Mouse (Mus musculus) frontal cortex, adult 2 months (tissue): ENCODE data around the gene Atp1b3. TPM values are rescaled to one million over a fixed set of nuclear protein-coding genes. Genes with fewer than 3 reads are reported as not detected.
"Not testable (repeated sequence)": the region's sequence is repeated elsewhere in the genome, so short reads cannot be mapped to it uniquely, and the experiment has no call there.

Source experiments
- DNase-seq, 2 experiments: peaks; one replicate each; pipeline ENCODE4 v3.0.0; 2022; ENCODE audit warnings: low spot score in 1 of 2; ENCODE audit errors: extremely low spot score in 1 of 2
- polyA plus RNA-seq: library from polyadenylated mRNA; depleted of rRNA; stranded (reverse); fragments of >200 nt; gene quantifications from 2 replicates; pipeline ENCODE4 v1.2.3, GENCODE M21; 2012

Gene Atp1b3
- polyA plus RNA-seq, 1 experiment, result 135 TPM

- DNase-seq, result no peak
These were observed 1.1 kb upstream of the Atp1b3 start for GRCm38 (mm10) chr9:96365271-96365872.

GRCm38 (mm10) chr9:96363581-96364140 lies 581 bp downstream of the Atp1b3 start:
- DNase-seq, result peak; percentile 28 to 62

DNA sequence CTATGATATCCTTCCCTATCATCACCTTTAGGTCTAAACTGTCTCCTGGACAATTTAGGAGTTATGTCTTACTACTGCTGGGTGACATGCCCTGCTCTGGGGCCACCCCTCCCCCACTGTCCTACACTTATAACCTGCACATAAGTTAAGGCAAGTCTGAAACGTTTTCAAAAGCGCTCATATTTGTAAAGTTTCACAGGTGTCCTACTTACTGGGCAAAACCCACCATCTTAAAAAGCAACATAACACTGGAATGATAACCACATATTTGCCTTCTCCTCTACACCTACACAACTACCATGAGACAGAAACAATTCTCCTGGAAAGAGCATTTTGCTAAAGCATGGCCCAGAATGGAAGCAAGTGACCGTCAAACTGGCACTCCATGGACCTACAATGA lies 4.2 kb downstream of the Atp1b3 start:
- DNase-seq, result no peak

DNA sequence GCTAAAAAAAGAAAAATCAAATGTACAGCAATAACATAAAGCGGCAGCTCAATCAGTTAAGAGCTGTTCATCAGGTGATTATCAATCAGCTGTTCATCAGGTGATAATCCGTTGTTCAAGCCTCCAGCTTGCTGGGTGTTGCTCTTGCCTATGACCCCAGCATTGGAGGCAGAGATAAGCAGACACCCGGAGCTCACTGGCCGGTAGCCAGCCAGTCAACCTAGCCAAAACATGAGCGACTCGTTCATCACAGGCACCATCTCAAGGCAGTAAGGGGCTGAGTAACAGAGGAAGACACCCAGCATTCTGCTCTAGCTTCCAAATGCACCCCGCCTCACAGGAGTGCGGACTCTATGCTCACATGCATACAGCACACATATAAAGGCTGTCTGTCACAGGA lies 10.4 kb downstream of the Atp1b3 start:
- no peak for DNase-seq

GRCm38 (mm10) chr9:96353121-96353769 lies 11.0 kb downstream of the Atp1b3 start:
- no peak for DNase-seq

DNA sequence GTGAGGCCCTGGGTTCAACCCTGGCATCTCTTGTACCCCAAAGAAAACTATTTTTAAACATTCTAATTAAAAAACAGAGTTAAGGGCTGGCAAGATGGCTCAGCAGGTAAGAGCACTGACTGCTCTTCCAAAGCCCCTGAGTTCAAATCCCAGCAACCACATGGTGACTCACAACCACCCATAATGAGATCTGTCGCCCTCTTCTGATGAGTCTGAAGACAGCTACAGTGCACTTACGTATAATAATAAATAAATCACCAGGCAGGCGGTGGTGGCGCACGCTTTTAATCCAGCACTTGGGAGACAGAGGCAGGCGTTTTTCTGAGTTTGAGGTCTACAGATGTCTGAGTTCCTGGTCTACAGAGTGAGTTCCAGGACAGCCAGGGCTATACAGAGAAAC lies 12.5 kb downstream of the Atp1b3 start:
- not testable (repeated sequence) for DNase-seq

DNA sequence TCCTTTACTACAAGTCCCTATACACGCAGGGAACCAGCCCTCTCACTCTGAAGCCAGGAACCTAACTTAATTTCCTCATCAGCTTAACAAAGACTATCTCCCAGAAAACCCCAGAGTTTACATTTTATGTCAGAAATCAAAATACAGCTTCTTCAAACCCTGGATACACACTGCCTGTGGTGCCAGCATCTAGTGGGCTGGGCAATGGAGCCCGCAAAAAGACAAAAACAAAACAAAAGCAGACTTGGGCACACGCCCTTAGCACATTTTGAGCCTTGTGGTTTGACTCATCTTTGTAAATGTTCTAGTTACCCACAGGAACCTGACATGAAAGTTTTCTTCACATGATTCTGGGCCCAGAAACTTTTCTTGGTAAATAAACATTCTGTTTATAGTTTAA lies 13.8 kb downstream of the Atp1b3 start:
- DNase-seq, result no peak

DNA sequence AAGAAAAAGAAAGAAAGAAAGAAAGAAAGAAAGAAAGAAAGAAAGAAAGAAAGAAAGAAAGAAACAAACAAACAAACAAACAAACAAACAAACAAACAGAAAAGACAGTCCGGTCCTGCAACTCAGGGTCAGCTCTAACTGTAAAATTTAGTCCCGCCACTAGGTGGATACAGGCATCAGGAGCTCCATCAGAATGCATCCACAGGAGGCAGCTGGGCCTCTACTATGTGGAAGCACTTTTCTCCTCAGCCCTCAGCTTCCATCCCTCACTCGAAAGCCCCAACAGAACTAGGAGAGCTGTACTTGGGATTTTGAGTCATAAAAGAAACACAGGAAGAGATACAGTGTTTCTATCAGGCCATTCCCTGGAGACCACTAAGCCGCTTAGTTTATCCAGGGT lies 14.2 kb downstream of the Atp1b3 start:
- peak in 1 of 2 experiments; percentile 80 for DNase-seq

GRCm38 (mm10) chr9:96348885-96349284 lies 15.4 kb downstream of the Atp1b3 start:
- no peak for DNase-seq

- no peak for DNase-seq
These were observed 18.5 kb downstream of the Atp1b3 start for GRCm38 (mm10) chr9:96345750-96346149.

DNA sequence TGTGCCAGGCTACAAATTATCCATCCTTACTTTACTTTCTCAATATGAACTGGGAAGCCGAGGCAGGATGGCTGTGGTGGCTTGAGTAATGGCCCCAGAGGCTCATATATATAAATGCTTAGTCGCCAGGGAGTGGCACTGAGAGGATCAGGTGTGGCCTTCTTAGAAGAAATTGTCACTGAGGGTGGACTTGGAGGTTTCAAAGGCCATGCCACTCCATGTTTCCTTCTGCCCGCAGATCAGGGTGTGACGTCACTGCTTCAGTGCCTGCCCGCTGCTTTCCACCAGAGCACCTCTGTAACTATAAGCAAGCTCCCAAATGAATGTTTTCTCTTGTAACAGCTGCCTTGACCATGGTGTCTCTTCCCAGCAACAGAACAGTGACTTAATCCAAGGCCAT lies 33.1 kb downstream of the Atp1b3 start:
- DNase-seq, result no peak

- no peak for DNase-seq
These were observed 36.0 kb downstream of the Atp1b3 start for GRCm38 (mm10) chr9:96328226-96328625.

DNA sequence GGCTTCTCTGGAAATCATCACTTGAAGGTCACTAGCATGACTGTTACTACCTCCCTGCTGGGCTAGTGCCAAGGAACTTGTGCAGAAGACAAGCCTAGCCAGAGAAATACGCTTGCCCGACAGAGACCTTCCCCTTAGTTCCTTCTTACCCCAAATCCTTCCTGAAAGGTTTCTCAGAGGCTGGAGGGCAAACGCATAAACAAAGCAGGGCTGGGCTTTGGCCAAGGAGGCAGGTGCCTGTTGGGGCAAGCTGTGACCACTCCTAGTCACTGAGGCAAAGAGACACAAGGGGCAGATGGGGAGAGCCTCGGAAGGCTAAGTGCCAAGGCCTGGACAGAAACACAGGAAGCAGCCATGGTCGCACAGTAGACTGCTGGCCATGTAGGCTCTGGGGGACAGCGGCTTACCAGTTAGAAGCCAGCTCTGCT lies 37.7 kb downstream of the Atp1b3 start:
- peak in 1 of 2 experiments; percentile 11 for DNase-seq

GRCm38 (mm10) chr9:96324502-96324901 lies 39.7 kb downstream of the Atp1b3 start:
- DNase-seq, result no peak

- no peak for DNase-seq
These were observed 41.7 kb downstream of the Atp1b3 start for GRCm38 (mm10) chr9:96322411-96323152.

- peak in 1 of 2 experiments; percentile 28 for DNase-seq
These were observed 43.7 kb downstream of the Atp1b3 start for GRCm38 (mm10) chr9:96320551-96320980.

DNA sequence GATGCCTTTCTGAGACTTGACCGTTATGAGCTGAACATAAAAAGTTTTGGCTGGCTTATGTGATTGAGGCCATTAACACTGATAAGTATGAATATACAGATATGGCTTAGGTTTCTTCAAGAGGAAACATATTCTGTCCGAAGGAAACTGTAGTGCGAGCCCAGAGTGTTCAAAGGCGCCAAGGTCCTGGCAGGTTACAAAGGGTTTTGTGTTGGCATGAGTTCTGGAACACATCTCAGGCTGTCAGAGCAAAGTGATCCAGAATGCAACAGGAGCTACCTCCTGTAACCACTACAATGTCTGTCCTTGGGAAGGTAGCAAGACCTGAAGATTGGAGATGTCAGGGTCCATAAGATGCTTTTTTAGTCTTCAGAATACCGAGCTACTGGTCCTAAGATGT lies 44.9 kb downstream of the Atp1b3 start:
- no peak for DNase-seq

DNA sequence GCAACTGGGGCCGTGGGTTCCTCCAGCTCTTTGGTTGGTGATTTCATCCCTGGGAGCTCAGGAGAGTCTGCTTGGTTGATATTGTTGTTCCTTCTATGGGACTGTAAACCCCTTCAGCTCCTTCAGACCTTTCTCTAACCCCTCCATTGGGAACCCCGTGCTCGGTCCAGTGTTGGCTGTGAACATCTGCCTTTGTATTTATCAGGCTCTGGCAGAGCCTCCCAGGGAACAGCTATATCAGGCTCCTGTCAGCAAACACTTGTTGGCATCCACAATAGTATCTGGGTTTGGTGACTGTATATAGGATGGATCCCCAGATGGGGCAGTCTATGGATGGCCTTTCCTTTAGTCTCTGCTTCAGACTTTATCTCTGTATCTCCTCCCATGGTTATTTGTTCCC lies 52.2 kb downstream of the Atp1b3 start:
- no peak for DNase-seq

- no peak for DNase-seq
These were observed 55.4 kb downstream of the Atp1b3 start for GRCm38 (mm10) chr9:96308816-96309215.

DNA sequence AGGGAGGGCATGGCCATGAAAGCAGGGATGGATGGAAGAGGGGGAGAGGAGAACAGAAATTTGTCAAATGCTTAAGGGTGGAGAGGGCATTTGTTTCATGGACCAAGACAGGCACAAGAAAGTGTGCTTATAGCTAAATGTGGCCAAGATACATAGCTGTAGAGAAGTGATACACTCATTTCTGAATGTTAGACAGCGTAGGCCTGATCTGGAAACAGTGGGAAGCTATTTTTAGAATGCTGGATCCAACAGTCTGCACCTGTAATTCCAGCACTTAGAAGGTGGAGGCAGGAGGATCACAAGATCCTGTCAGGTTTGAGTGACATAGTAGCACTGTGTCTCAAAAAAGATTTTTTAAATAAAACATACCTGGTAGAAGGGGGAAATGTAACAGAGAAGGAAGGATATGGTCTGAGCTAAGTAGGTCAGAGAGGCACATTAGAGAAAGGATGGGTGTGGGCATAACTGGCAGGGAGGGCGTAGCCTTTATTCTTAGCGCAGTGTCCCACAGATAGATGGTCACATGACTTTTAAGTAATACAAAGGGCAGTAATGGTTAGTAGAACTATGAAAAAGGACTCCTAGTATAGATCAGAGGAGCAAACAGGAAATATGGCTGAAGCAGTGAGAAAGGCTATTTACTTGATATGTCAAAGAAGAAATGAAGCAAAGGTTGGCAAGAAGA lies 64.8 kb downstream of the Atp1b3 start:
- DNase-seq, result peak in 1 of 2 experiments; percentile 13

DNA sequence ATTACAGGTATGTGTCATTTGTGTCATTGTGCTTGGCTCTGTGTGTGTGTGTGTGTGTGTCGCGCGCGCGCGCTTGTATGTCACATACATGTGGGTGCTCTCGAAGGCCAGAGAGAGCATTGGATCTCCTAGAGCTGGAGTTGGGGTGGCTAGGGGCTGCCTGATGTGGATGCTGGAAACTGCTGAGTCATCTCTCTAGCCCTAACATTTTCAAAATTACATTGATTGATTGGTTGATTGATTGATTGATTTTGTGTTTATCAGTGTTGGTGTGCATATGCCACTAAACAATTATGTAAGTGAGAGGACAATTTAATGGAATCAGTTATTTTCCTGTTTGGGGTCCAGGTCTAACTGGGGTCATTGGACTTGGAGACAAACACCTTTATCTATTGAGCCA lies 72.1 kb downstream of the Atp1b3 start:
- no peak for DNase-seq
